Mouse (Mus musculus) frontal cortex, postnatal 10 days (tissue): ENCODE data around the gene Dzip1.
A peak's percentile ranks its signal among the peaks of the same experiment; 100 is the strongest.

Experiments used
- DNase-seq, 2 experiments: peaks; one replicate each; pipeline ENCODE4 v3.0.0; 2022; ENCODE audit warnings: low spot score in 2 of 2, mixed read lengths in 1 of 2

Dzip1 gene

GRCm38 (mm10) chr14:118922251-118922650, 3.0 kb downstream of the Dzip1 start:
- DNase-seq: peak in 1 of 2 experiments; percentile 28

- DNase-seq: no peak
Measured at GRCm38 (mm10) chr14:118920654-118921053, 4.6 kb downstream of the Dzip1 start.

GRCm38 (mm10) chr14:118919025-118919424, 6.2 kb downstream of the Dzip1 start:
- DNase-seq: no peak

GRCm38 (mm10) chr14:118913651-118914050, 11.6 kb downstream of the Dzip1 start:
- no peak for DNase-seq

GRCm38 (mm10) chr14:118911521-118911920, 13.7 kb downstream of the Dzip1 start:
- no peak for DNase-seq

- DNase-seq: peak; percentile 39 to 70
Measured at GRCm38 (mm10) chr14:118910332-118911222, 14.7 kb downstream of the Dzip1 start.

- no peak for DNase-seq
Measured at GRCm38 (mm10) chr14:118909872-118910271, 15.4 kb downstream of the Dzip1 start.

GRCm38 (mm10) chr14:118907592-118907991, 17.7 kb downstream of the Dzip1 start:
- no peak for DNase-seq

- no peak for DNase-seq
Measured at GRCm38 (mm10) chr14:118903867-118904562, 21.2 kb downstream of the Dzip1 start.

- DNase-seq: no peak
Measured at GRCm38 (mm10) chr14:118903397-118903796, 21.9 kb downstream of the Dzip1 start.

GRCm38 (mm10) chr14:118900911-118901310, 24.3 kb downstream of the Dzip1 start:
- DNase-seq: no peak

GRCm38 (mm10) chr14:118899940-118900339, 25.3 kb downstream of the Dzip1 start:
- DNase-seq: no peak

- no peak for DNase-seq
Measured at GRCm38 (mm10) chr14:118895655-118896054, 29.6 kb downstream of the Dzip1 start.

- no peak for DNase-seq
Measured at GRCm38 (mm10) chr14:118895228-118895627, 30.0 kb downstream of the Dzip1 start.

GRCm38 (mm10) chr14:118890101-118890500, 35.2 kb downstream of the Dzip1 start:
- peak; percentile 20 to 38 for DNase-seq

- DNase-seq: no peak
Measured at GRCm38 (mm10) chr14:118884250-118884556, 41.1 kb downstream of the Dzip1 start.

- no peak for DNase-seq
Measured at GRCm38 (mm10) chr14:118883344-118884249, 41.7 kb downstream of the Dzip1 start.

- DNase-seq: no peak
Measured at GRCm38 (mm10) chr14:118880696-118881095, 44.6 kb downstream of the Dzip1 start.

- DNase-seq: no peak
Measured at GRCm38 (mm10) chr14:118878346-118878910, 46.8 kb downstream of the Dzip1 start.

- DNase-seq: no peak
Measured at GRCm38 (mm10) chr14:118874786-118875415, 50.4 kb downstream of the Dzip1 start.

GRCm38 (mm10) chr14:118874126-118874525, 51.1 kb downstream of the Dzip1 start:
- no peak for DNase-seq
